Mouse (Mus musculus) lung, postnatal 0 days (tissue): ENCODE data around the gene Txnrd3.

Experiments used
- CTCF ChIP-seq: IDR thresholded peaks from 2 replicates; pipeline ENCODE4 v1.5.1; 2016; ENCODE audit warnings: antibody characterized with exemption, mild to moderate bottlenecking
- EP300 ChIP-seq: IDR thresholded peaks from 2 replicates; pipeline ENCODE4 v1.6.1; 2016; ENCODE audit warnings: antibody characterized with exemption, mild to moderate bottlenecking, control low read depth

DNA sequence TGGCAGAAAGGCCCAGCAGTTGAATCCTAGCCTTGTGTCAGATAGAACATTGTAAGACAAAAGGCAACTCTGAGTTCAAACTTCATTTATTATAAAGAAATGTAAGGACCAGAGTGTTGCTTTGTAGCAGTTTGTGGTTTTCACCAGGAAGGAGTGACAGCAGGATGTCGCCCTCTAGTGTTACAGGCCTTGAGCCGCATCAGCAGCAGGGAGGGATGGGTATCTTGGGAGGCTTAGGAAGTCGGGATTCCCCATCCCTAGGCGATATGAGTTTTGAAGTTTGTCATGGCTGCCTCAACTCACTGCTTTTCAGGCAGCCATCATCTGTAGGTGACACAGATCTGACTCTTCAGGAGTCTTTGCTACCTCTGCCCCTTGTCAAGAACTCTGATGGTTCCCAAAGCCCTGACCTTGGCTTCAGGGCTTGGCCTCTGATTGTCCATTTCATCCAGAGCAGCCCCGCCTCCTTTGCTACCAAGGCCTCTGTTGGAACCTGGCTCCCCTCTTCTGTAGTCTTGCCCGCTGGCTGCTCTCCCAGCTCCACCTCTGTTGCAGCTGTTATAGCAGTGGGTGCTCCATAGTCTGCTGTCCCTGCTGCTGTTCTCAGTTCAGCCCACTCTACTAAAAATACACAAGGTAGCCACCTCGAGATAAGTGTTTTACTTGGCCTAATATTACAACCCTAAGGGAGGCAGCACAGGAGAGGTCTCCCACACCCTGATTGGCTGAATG lies 16.1 kb downstream of the Txnrd3 start:
- peak; percentile 76 for TF ChIP-seq CTCF
- TF ChIP-seq EP300: no peak
